Comparison of ENCODE assay signal across 9 mouse cellular contexts in genomic region chrX:164287077-164287476, GRCm38 (mm10). TPM values are rescaled to one million over a fixed set of nuclear protein-coding genes. Genes with fewer than 3 reads are reported as not detected.
A peak's percentile ranks its signal among the peaks of the same experiment; 100 is the strongest.
DNase-seq lines count a peak whose midpoint lies in the region; TF ChIP-seq lines count a peak whose summit lies in the region.
"Had no signal": no experiment of that assay in that cellular context is flagged by ENCODE, and none has a peak within 500 bp of the region (broad histone marks: within the 10 kb centered on the region; RNA-seq: fewer than 3 reads in every experiment).

No protein-coding gene starts in this region.

- peak; percentile 62 for TF ChIP-seq RAD21 in CH12.LX (IDR thresholded peaks at IDR 0.05; ENCODE audit: low read depth, low read length)

- no peak overlapping the region for H3K27ac ChIP-seq in layer of hippocampus, adult 2 months
- no peak overlapping the region for H3K27ac ChIP-seq in CH12.LX (ENCODE audit: insufficient read depth, low read depth)
- no peak overlapping the region for H3K27ac ChIP-seq in midbrain, embryonic 10.5 days (replicated peaks)

- no peaks in the 10 kb centered on the region for H3K79me2 ChIP-seq in CH12.LX (replicated peaks; ENCODE audit: control insufficient read depth, extremely low read depth, insufficient read depth, poor library complexity, severe bottlenecking)

- in situ Hi-C loops in CH12.LX (cut with MboI; ENCODE audit: low pct_ligation_motif_present, low pct_unique_long_range_greater_than_20kb, low sequenced_read_pairs), result no loop called here

- no peak overlapping the region for H3K4me2 ChIP-seq in CH12.LX (ENCODE audit: insufficient read depth, low read depth, poor library complexity, severe bottlenecking)

- no peaks in the 10 kb centered on the region for H3K4me1 ChIP-seq in CH12.LX (ENCODE audit: control insufficient read depth in 1 of 2, insufficient read depth in 2 of 2)
- H3K4me1 ChIP-seq in midbrain, embryonic 10.5 days, result no peaks in the 10 kb centered on the region

- no peak overlapping the region for H3K4me3 ChIP-seq in layer of hippocampus, adult 2 months
- no peak overlapping the region for H3K4me3 ChIP-seq in CH12.LX (replicated peaks in 1 of 3; ENCODE audit: low read depth in 2 of 3, low read length in 2 of 3, poor library complexity in 1 of 3)
- no peak overlapping the region for H3K4me3 ChIP-seq in midbrain, embryonic 10.5 days

- no peaks in the 10 kb centered on the region for H3K27me3 ChIP-seq in CH12.LX (replicated peaks)
- H3K27me3 ChIP-seq in splenic B cell, adult 2 months (ENCODE audit: control insufficient read depth, insufficient read depth, low read length, poor library complexity, severe bottlenecking), result no peaks in the 10 kb centered on the region
- peaks cover 78% of the 10 kb centered on the region for H3K27me3 ChIP-seq in midbrain, embryonic 10.5 days (ENCODE audit: low read depth, poor library complexity, severe bottlenecking)

- peak; percentile 23 to 28 for DNase-seq in cerebellum, postnatal 10 days
- DNase-seq in cerebellum, postnatal 36 days, result no peak
- peak in 1 of 2 experiments; percentile 12 for DNase-seq in layer of hippocampus, adult 2 months (ENCODE audit: low spot score in 2 of 2)
- no peak for DNase-seq in layer of hippocampus, adult 9-11 months
- DNase-seq in CH12.LX (ENCODE audit: extremely low read depth), result peak; percentile 37
- DNase-seq in heart, postnatal 4 days, result peak; percentile 21
- peak; percentile 69 for DNase-seq in splenic B cell, adult 2 months (ENCODE audit: low read depth, low spot score)
- no peak for DNase-seq in midbrain, embryonic 10.5 days (ENCODE audit: low spot score)

- no peaks in the 10 kb centered on the region for H3K9me3 ChIP-seq in CH12.LX (replicated peaks; ENCODE audit: low read length)
- no peaks in the 10 kb centered on the region for H3K9me3 ChIP-seq in midbrain, embryonic 10.5 days (replicated peaks)

- no peak for TF ChIP-seq EP300 in CH12.LX (IDR thresholded peaks at IDR 0.05; ENCODE audit: low read length)

- peak; percentile 78 for TF ChIP-seq CTCF in layer of hippocampus, adult 2 months (conservative IDR thresholded peaks at IDR 0.05)
- TF ChIP-seq CTCF in CH12.LX (conservative IDR thresholded peaks at IDR 0.05 in 1 of 2, IDR thresholded peaks at IDR 0.05 in 1 of 2; ENCODE audit: low read depth in 2 of 2, low read length in 2 of 2), result peak in 1 of 2 experiments; percentile 75; a peak in 2 of 4 replicates

- H3K9ac ChIP-seq in CH12.LX (ENCODE audit: insufficient read depth, low read depth), result no peak overlapping the region

- WGBS in midbrain, embryonic 10.5 days, result 60% methylated on average over 3 of the region's 3 CpGs

- no peaks in the 10 kb centered on the region for H3K36me3 ChIP-seq in CH12.LX (replicated peaks in 1 of 2; ENCODE audit: control insufficient read depth in 1 of 2, insufficient read depth in 1 of 2, low read length in 1 of 2)
- H3K36me3 ChIP-seq in splenic B cell, adult 2 months (ENCODE audit: control insufficient read depth, insufficient read depth, low read length, poor library complexity, severe bottlenecking), result no peaks in the 10 kb centered on the region
- no peaks in the 10 kb centered on the region for H3K36me3 ChIP-seq in midbrain, embryonic 10.5 days

- TF ChIP-seq POLR2A in CH12.LX (IDR thresholded peaks at IDR 0.05; ENCODE audit: low read depth, low read length), result no peak

- dilution Hi-C loops in CH12.LX (cut with MboI; ENCODE audit: extremely low pct_ligation_motif_present, extremely low pct_unique_long_range_greater_than_20kb, low sequenced_read_pairs), result no loop called here

TF ChIP-seq in CH12.LX, 34 proteins besides CTCF, POLR2A, EP300 and RAD21:
- no peak for TF ChIP-seq ZNF384 (IDR thresholded peaks at IDR 0.05; ENCODE audit: low read depth, low read length)
- TF ChIP-seq NELFE (IDR thresholded peaks at IDR 0.05; ENCODE audit: low read depth, low read length), result 0 out of 2 replicates have a peak, but pooled peaks have one; percentile 16
- no peak for TF ChIP-seq JUN (IDR thresholded peaks at IDR 0.05; ENCODE audit: insufficient read depth, low read depth, low read length)
- peak; percentile 81 for TF ChIP-seq SMC3 (IDR thresholded peaks at IDR 0.05; ENCODE audit: low read depth, low read length)
- peak; percentile 24; the same call in 1 of the 2 replicates for TF ChIP-seq ZC3H11A (IDR thresholded peaks at IDR 0.05; ENCODE audit: low read depth, low read length)

RNA-seq across cellular contexts. Expression of gene Pir, which starts 17.9 kb away (rescaled TPM):
- 1 to 10 TPM; 6.7 to 8.9 TPM for total RNA-seq in layer of hippocampus, adult 2 months (2021)
- total RNA-seq in CH12.LX (2012; rRNA removed), result not detected in 2 replicates
- total RNA-seq in CH12.LX (2014; rRNA removed), result not detected in 2 replicates
- polyA plus RNA-seq in CH12.LX (2012; ENCODE audit: insufficient read length, low read depth), result not detected in 2 replicates
- total RNA-seq in heart, postnatal 4 days (2021), result 1 to 10 TPM; 2.4 to 3.6 TPM
- 7.7 and 9.4 TPM in 2 replicates for polyA plus RNA-seq in midbrain, embryonic 10.5 days (2016; fragmentation: Nextera tagmentation; extraction: Ambion mirVana)

RNA-seq across cellular contexts. Expression of gene Bmx, which starts 29.1 kb away (rescaled TPM):
- total RNA-seq in layer of hippocampus, adult 2 months (2021), result 1 to 10 TPM in 1 of 2 experiments, under 1 TPM in 1; 0.59 to 1.0 TPM
- total RNA-seq in CH12.LX (2012; rRNA removed) (not detected in 2 replicates), CH12.LX (2014; rRNA removed) (0.08 TPM in 1 of 2 replicates, not detected in the other)
- not detected in 2 replicates for polyA plus RNA-seq in CH12.LX (2012; ENCODE audit: insufficient read length, low read depth)
- total RNA-seq in heart, postnatal 4 days (2021), result 1 to 10 TPM; 4.3 to 4.6 TPM
- 0.15 and 0.43 TPM in 2 replicates for polyA plus RNA-seq in midbrain, embryonic 10.5 days (2016; fragmentation: Nextera tagmentation; extraction: Ambion mirVana)
- total RNA-seq: ES-E14 had no signal

Comparison
In these comparisons a context has a peak if more than half of its experiments do, and no peak if none do; other contexts are left out.
1. DNase-seq: peak in cerebellum, postnatal 10 days (2 of 2), CH12.LX (single experiment), heart, postnatal 4 days (single experiment) and splenic B cell, adult 2 months (single experiment); none in cerebellum, postnatal 36 days (0 of 2), layer of hippocampus, adult 9-11 months (single experiment) and midbrain, embryonic 10.5 days (single experiment).